Comparison of ENCODE assay signal across 39 mouse cellular contexts in genomic region chr9:37918018-37918417, GRCm38 (mm10). TPM values are rescaled to one million over a fixed set of nuclear protein-coding genes. Genes with fewer than 3 reads are reported as not detected.
"Had no signal": no experiment of that assay in that cellular context is flagged by ENCODE, and none has a peak within 500 bp of the region (broad histone marks: within the 10 kb centered on the region; RNA-seq: fewer than 3 reads in every experiment).

No protein-coding gene starts in this region.

- H3K9ac ChIP-seq: embryonic facial prominence, embryonic 12.5 days; embryonic facial prominence, embryonic 13.5 days; embryonic facial prominence, embryonic 15.5 days; forebrain, embryonic 12.5 days; forebrain, embryonic 13.5 days; forebrain, embryonic 15.5 days had no signal

- H3K4me3 ChIP-seq: embryonic facial prominence, embryonic 10.5 days; embryonic facial prominence, embryonic 12.5 days; embryonic facial prominence, embryonic 13.5 days; embryonic facial prominence, embryonic 15.5 days; erythroblast, embryonic 14.5 days; forebrain, embryonic 10.5 days; forebrain, embryonic 12.5 days; forebrain, embryonic 13.5 days; forebrain, embryonic 15.5 days; gastrocnemius, adult 2 months; heart, adult 2 months; heart, embryonic 10.5 days had no signal

- H3K4me1 ChIP-seq: embryonic facial prominence, embryonic 10.5 days; embryonic facial prominence, embryonic 12.5 days; embryonic facial prominence, embryonic 13.5 days; embryonic facial prominence, embryonic 15.5 days; forebrain, embryonic 10.5 days; forebrain, embryonic 12.5 days; forebrain, embryonic 13.5 days; forebrain, embryonic 15.5 days; heart, embryonic 10.5 days had no signal

- H3K9me3 ChIP-seq: embryonic facial prominence, embryonic 10.5 days; embryonic facial prominence, embryonic 12.5 days; embryonic facial prominence, embryonic 13.5 days; embryonic facial prominence, embryonic 15.5 days; forebrain, embryonic 10.5 days; forebrain, embryonic 12.5 days; forebrain, embryonic 13.5 days; forebrain, embryonic 15.5 days; heart, embryonic 10.5 days had no signal

- DNase-seq: cerebellum, adult 8-10 months; cerebellum, adult 9-10 months; cerebellum, adult 9-11 months; cerebellum, postnatal 10 days; cerebellum, postnatal 14 days; cerebellum, postnatal 25 days; cerebellum, postnatal 36 days; embryo, embryonic 11 days; gastrocnemius, adult 2 months; gastrocnemius, postnatal 10 days; gastrocnemius, postnatal 14 days; gastrocnemius, postnatal 25 days; gastrocnemius, postnatal 36 days; heart, adult 11 months; heart, adult 18-20 months; heart, adult 2 months had no signal

- ATAC-seq: forebrain, embryonic 13.5 days; forebrain, embryonic 14.5 days; forebrain, embryonic 15.5 days; forebrain, embryonic 16.5 days had no signal

- H3K27me3 ChIP-seq: embryonic facial prominence, embryonic 12.5 days; embryonic facial prominence, embryonic 13.5 days; embryonic facial prominence, embryonic 15.5 days; forebrain, embryonic 12.5 days; forebrain, embryonic 13.5 days; forebrain, embryonic 15.5 days had no signal

- H3K4me2 ChIP-seq: embryonic facial prominence, embryonic 12.5 days; embryonic facial prominence, embryonic 13.5 days; embryonic facial prominence, embryonic 15.5 days; forebrain, embryonic 12.5 days; forebrain, embryonic 13.5 days; forebrain, embryonic 15.5 days had no signal

- H3K27ac ChIP-seq: embryonic facial prominence, embryonic 10.5 days; embryonic facial prominence, embryonic 12.5 days; embryonic facial prominence, embryonic 13.5 days; embryonic facial prominence, embryonic 15.5 days; forebrain, embryonic 10.5 days; forebrain, embryonic 12.5 days; forebrain, embryonic 13.5 days; forebrain, embryonic 15.5 days; gastrocnemius, adult 2 months; heart, adult 2 months; heart, embryonic 10.5 days had no signal

- H3K36me3 ChIP-seq: embryonic facial prominence, embryonic 10.5 days; embryonic facial prominence, embryonic 12.5 days; embryonic facial prominence, embryonic 13.5 days; embryonic facial prominence, embryonic 15.5 days; forebrain, embryonic 10.5 days; forebrain, embryonic 12.5 days; forebrain, embryonic 15.5 days; heart, embryonic 10.5 days had no signal

RNA-seq across cellular contexts. Expression of gene Olfr878, which starts 0.4 kb away (rescaled TPM):
- total RNA-seq: common myeloid progenitor, adult 5-6 weeks; gastrocnemius, adult 18-20 months; gastrocnemius, adult 2 months; gastrocnemius, adult 8-10 months; gastrocnemius, postnatal 10 days; gastrocnemius, postnatal 14 days; gastrocnemius, postnatal 25 days; gastrocnemius, postnatal 36 days; gastrocnemius, postnatal 4 days; granulocyte monocyte progenitor cell, adult 5-6 weeks; heart, adult 18-20 months; heart, adult 2 months; heart, adult 8-10 months had no signal
- polyA plus RNA-seq: embryonic facial prominence, embryonic 10.5 days; embryonic facial prominence, embryonic 11.5 days; embryonic facial prominence, embryonic 12.5 days; embryonic facial prominence, embryonic 13.5 days; erythroblast, embryonic 14.5 days; forebrain, embryonic 10.5 days; forebrain, embryonic 11.5 days; forebrain, embryonic 12.5 days; forebrain, embryonic 13.5 days; forebrain, embryonic 14.5 days; forebrain, embryonic 15.5 days; forebrain, embryonic 16.5 days; frontal cortex, adult 2 months; gonadal fat pad, adult 2 months; heart, adult 2 months; heart, embryonic 10.5 days had no signal

RNA-seq across cellular contexts. Expression of gene Olfr145, which starts 21.5 kb away (rescaled TPM):
- total RNA-seq: common myeloid progenitor, adult 5-6 weeks; gastrocnemius, adult 18-20 months; gastrocnemius, adult 2 months; gastrocnemius, adult 8-10 months; gastrocnemius, postnatal 10 days; gastrocnemius, postnatal 14 days; gastrocnemius, postnatal 25 days; gastrocnemius, postnatal 36 days; gastrocnemius, postnatal 4 days; granulocyte monocyte progenitor cell, adult 5-6 weeks; heart, adult 18-20 months; heart, adult 2 months; heart, adult 8-10 months had no signal
- polyA plus RNA-seq: cortical plate, adult 2 months; embryonic facial prominence, embryonic 10.5 days; embryonic facial prominence, embryonic 12.5 days; embryonic facial prominence, embryonic 13.5 days; erythroblast, embryonic 14.5 days; forebrain, embryonic 10.5 days; forebrain, embryonic 11.5 days; forebrain, embryonic 12.5 days; forebrain, embryonic 13.5 days; forebrain, embryonic 14.5 days; forebrain, embryonic 15.5 days; forebrain, embryonic 16.5 days; frontal cortex, adult 2 months; gonadal fat pad, adult 2 months; heart, adult 2 months; heart, embryonic 10.5 days had no signal
